ENCODE assay signal across 9 mouse cellular contexts in genomic region chr2:30808296-30808655, GRCm38 (mm10). TPM values are rescaled to one million over a fixed set of nuclear protein-coding genes. Genes with fewer than 3 reads are reported as not detected.
DNase-seq lines count a peak whose midpoint lies in the region; ATAC-seq lines count a peak whose summit lies in the region.
"Had no signal": no experiment of that assay in that cellular context is flagged by ENCODE, and none has a peak within 500 bp of the region (broad histone marks: within the 10 kb centered on the region; RNA-seq: fewer than 3 reads in every experiment).

No protein-coding gene starts in this region.

- ATAC-seq in heart, embryonic 13.5 days (ENCODE audit: extremely low read depth, insufficient number of reproducible peaks, low FRiP score, low TSS enrichment), result no peak
- ATAC-seq in hindbrain, embryonic 11.5 days (ENCODE audit: low FRiP score), result no peak; the same call in 1 of the 2 replicates
- ATAC-seq in midbrain, embryonic 15.5 days (replicated peaks), result no peak; the same call in none of the 2 replicates

- H3K4me3 ChIP-seq in heart, embryonic 13.5 days, result peak overlapping the region; percentile 91
- H3K4me3 ChIP-seq in hindbrain, embryonic 11.5 days (ENCODE audit: low read depth, low read length), result peak overlapping the region; percentile 85
- H3K4me3 ChIP-seq in midbrain, embryonic 15.5 days, result peak overlapping the region; percentile 59

- peaks cover 31% of the 10 kb centered on the region for H3K36me3 ChIP-seq in heart, embryonic 13.5 days
- no peaks in the 10 kb centered on the region for H3K36me3 ChIP-seq in hindbrain, embryonic 11.5 days (ENCODE audit: control insufficient read depth, insufficient read depth, low read length)
- H3K36me3 ChIP-seq in midbrain, embryonic 15.5 days (replicated peaks), result peaks cover 3% of the 10 kb centered on the region; the same call in 1 of the 2 replicates

- peak overlapping the region; percentile 91 for H3K27ac ChIP-seq in heart, embryonic 13.5 days (replicated peaks)
- peak overlapping the region; percentile 85; the same call in 1 of the 2 replicates for H3K27ac ChIP-seq in hindbrain, embryonic 11.5 days (ENCODE audit: low read depth, low read length)
- H3K27ac ChIP-seq in midbrain, embryonic 15.5 days, result peak overlapping the region; percentile 75

- H3K27me3 ChIP-seq in heart, embryonic 13.5 days (replicated peaks), result peaks cover 6% of the 10 kb centered on the region; the same call in 1 of the 2 replicates
- 0 out of 2 replicates have a peak, but pooled peaks cover 3% of the 10 kb centered on the region for H3K27me3 ChIP-seq in hindbrain, embryonic 11.5 days (ENCODE audit: control insufficient read depth, insufficient read depth, low read length)
- no peaks in the 10 kb centered on the region; the same call in 1 of the 2 replicates for H3K27me3 ChIP-seq in midbrain, embryonic 15.5 days (replicated peaks)
- H3K27me3 ChIP-seq: Patski had no signal

- H3K9ac ChIP-seq in heart, embryonic 13.5 days, result peak overlapping the region; percentile 97
- H3K9ac ChIP-seq in hindbrain, embryonic 11.5 days (ENCODE audit: low read depth, low read length), result peak overlapping the region; percentile 91
- H3K9ac ChIP-seq in midbrain, embryonic 15.5 days, result peak overlapping the region; percentile 70

- 2% methylated on average over 10 of the region's 10 CpGs for WGBS in heart, embryonic 13.5 days
- WGBS in hindbrain, embryonic 11.5 days, result 7% methylated on average over 10 of the region's 10 CpGs
- 2% methylated on average over 10 of the region's 10 CpGs for WGBS in midbrain, embryonic 15.5 days

- peaks cover 35% of the 10 kb centered on the region for H3K4me1 ChIP-seq in heart, embryonic 13.5 days
- H3K4me1 ChIP-seq in hindbrain, embryonic 11.5 days (replicated peaks; ENCODE audit: control insufficient read depth, insufficient read depth, low read length), result peaks cover 4% of the 10 kb centered on the region
- H3K4me1 ChIP-seq in midbrain, embryonic 15.5 days, result peaks cover 29% of the 10 kb centered on the region

- no peak for DNase-seq in heart, adult 18-20 months
- DNase-seq in adrenal gland, postnatal 10 days, result peak; percentile 53
- DNase-seq in hindbrain, embryonic 11.5 days (ENCODE audit: low spot score), result no peak
- DNase-seq in left cerebral cortex, adult 11 months (ENCODE audit: low spot score), result no peak
- DNase-seq in layer of hippocampus, adult 9-10 months (ENCODE audit: low spot score), result no peak
- no peak for DNase-seq in cerebellum, adult 9-11 months

- peak overlapping the region; percentile 90 for H3K4me2 ChIP-seq in heart, embryonic 13.5 days
- H3K4me2 ChIP-seq in hindbrain, embryonic 11.5 days (replicated peaks; ENCODE audit: low read depth, low read length), result peak overlapping the region; percentile 94
- peak overlapping the region; percentile 77 for H3K4me2 ChIP-seq in midbrain, embryonic 15.5 days

- H3K9me3 ChIP-seq in heart, embryonic 13.5 days, result no peaks in the 10 kb centered on the region
- H3K9me3 ChIP-seq in hindbrain, embryonic 11.5 days (ENCODE audit: control insufficient read depth, low read length), result no peaks in the 10 kb centered on the region
- no peaks in the 10 kb centered on the region for H3K9me3 ChIP-seq in midbrain, embryonic 15.5 days

RNA-seq across cellular contexts. Expression of gene Ntmt1, which starts 0.7 kb away (rescaled TPM):
- polyA plus RNA-seq in heart, embryonic 13.5 days (2015; fragmentation: Nextera tagmentation; extraction: Ambion mirVana), result 72.7 and 81.4 TPM in 2 replicates
- total RNA-seq in heart, adult 18-20 months (2021), result 10 to 100 TPM; 22.6 to 29.2 TPM
- total RNA-seq in adrenal gland, postnatal 10 days (2021), result 10 to 100 TPM; 33.4 to 34.9 TPM
- polyA plus RNA-seq in hindbrain, embryonic 11.5 days (2014; fragmentation: Nextera tagmentation; extraction: Ambion mirVana), result 108 and 110 TPM in 2 replicates
- polyA plus RNA-seq in midbrain, embryonic 15.5 days (2015; fragmentation: Nextera tagmentation; extraction: Ambion mirVana), result 122 and 123 TPM in 2 replicates

RNA-seq across cellular contexts. Expression of gene 1700001O22Rik, which starts 4.8 kb away (rescaled TPM):
- polyA plus RNA-seq in heart, embryonic 13.5 days (2015; fragmentation: Nextera tagmentation; extraction: Ambion mirVana), result 1.7 and 2.1 TPM in 2 replicates
- total RNA-seq in heart, adult 18-20 months (2021), result under 1 TPM; 0.49 to 0.74 TPM
- total RNA-seq in adrenal gland, postnatal 10 days (2021), result 1 to 10 TPM in 1 of 2 experiments, under 1 TPM in 1; 0.96 to 1.2 TPM
- polyA plus RNA-seq in hindbrain, embryonic 11.5 days (2014; fragmentation: Nextera tagmentation; extraction: Ambion mirVana), result 2.7 and 4.0 TPM in 2 replicates
- polyA plus RNA-seq in midbrain, embryonic 15.5 days (2015; fragmentation: Nextera tagmentation; extraction: Ambion mirVana), result 1.2 and 1.7 TPM in 2 replicates

RNA-seq across cellular contexts. Expression of gene Asb6, which starts 21.9 kb away (rescaled TPM):
- polyA plus RNA-seq in heart, embryonic 13.5 days (2015; fragmentation: Nextera tagmentation; extraction: Ambion mirVana), result 20.0 and 21.8 TPM in 2 replicates
- 1 to 10 TPM; 6.6 to 7.4 TPM for total RNA-seq in heart, adult 18-20 months (2021)
- 10 to 100 TPM; 17.2 to 19.6 TPM for total RNA-seq in adrenal gland, postnatal 10 days (2021)
- 26.0 and 28.5 TPM in 2 replicates for polyA plus RNA-seq in hindbrain, embryonic 11.5 days (2014; fragmentation: Nextera tagmentation; extraction: Ambion mirVana)
- 44.9 and 47.5 TPM in 2 replicates for polyA plus RNA-seq in midbrain, embryonic 15.5 days (2015; fragmentation: Nextera tagmentation; extraction: Ambion mirVana)

RNA-seq across cellular contexts. Expression of gene Prrx2, which starts 26.5 kb away (rescaled TPM):
- polyA plus RNA-seq in heart, embryonic 13.5 days (2015; fragmentation: Nextera tagmentation; extraction: Ambion mirVana), result 30.3 and 37.0 TPM in 2 replicates
- 1 to 10 TPM in 1 of 2 experiments, under 1 TPM in 1; 0.92 to 1.5 TPM for total RNA-seq in heart, adult 18-20 months (2021)
- total RNA-seq in adrenal gland, postnatal 10 days (2021), result 1 to 10 TPM; 2.3 to 4.0 TPM
- 36.7 and 39.7 TPM in 2 replicates for polyA plus RNA-seq in hindbrain, embryonic 11.5 days (2014; fragmentation: Nextera tagmentation; extraction: Ambion mirVana)
- polyA plus RNA-seq in midbrain, embryonic 15.5 days (2015; fragmentation: Nextera tagmentation; extraction: Ambion mirVana), result 3.7 and 4.0 TPM in 2 replicates
